Mouse (Mus musculus) retina, embryonic 14.5 days (tissue): ENCODE measurements at regions not wholly inside any gene's neighbourhood (a gene's known extent, or its start where the extent isn't known, plus 50 kb on each side); places are given as distances from the start of the nearest gene placed in this dataset.

Experiments used
- DNase-seq: peaks from one replicate; pipeline ENCODE4 v3.0.0-alpha.2; 2015; ENCODE audit warnings: low spot score

- DNase-seq, result peak; percentile 76
Measured at GRCm38 (mm10) chr17:15194894-15195461, 153.6 kb upstream of the Gm3448 start.

GRCm38 (mm10) chr17:15193831-15194230 lies 152.5 kb upstream of the Gm3448 start:
- DNase-seq, result no peak

GRCm38 (mm10) chr17:15192840-15193239 lies 151.5 kb upstream of the Gm3448 start:
- DNase-seq, result no peak

- DNase-seq, result peak; percentile 82
Measured at GRCm38 (mm10) chr17:15185217-15185616, 143.9 kb upstream of the Gm3448 start.

GRCm38 (mm10) chr17:15183800-15184199 lies 142.5 kb upstream of the Gm3448 start:
- no peak for DNase-seq

GRCm38 (mm10) chr17:15182105-15182504 lies 140.8 kb upstream of the Gm3448 start:
- DNase-seq, result no peak

- no peak for DNase-seq
Measured at GRCm38 (mm10) chr17:15180223-15180860, 139.0 kb upstream of the Gm3448 start.

GRCm38 (mm10) chr17:15179411-15179951 lies 138.1 kb upstream of the Gm3448 start:
- DNase-seq, result peak; percentile 39

- DNase-seq, result no peak
Measured at GRCm38 (mm10) chr17:15177390-15177789, 136.1 kb upstream of the Gm3448 start.

- no peak for DNase-seq
Measured at GRCm38 (mm10) chr17:15174354-15174953, 133.1 kb upstream of the Gm3448 start.

- no peak for DNase-seq
Measured at GRCm38 (mm10) chr17:15167927-15168326, 126.6 kb upstream of the Gm3448 start.

- DNase-seq, result no peak
Measured at GRCm38 (mm10) chr17:15157693-15158333, 116.5 kb upstream of the Gm3448 start.

GRCm38 (mm10) chr17:15152996-15153735 lies 111.8 kb upstream of the Gm3448 start:
- no peak for DNase-seq

- DNase-seq, result no peak
Measured at GRCm38 (mm10) chr17:15152477-15152876, 111.1 kb upstream of the Gm3448 start.

- DNase-seq, result no peak
Measured at GRCm38 (mm10) chr17:15151695-15152094, 110.4 kb upstream of the Gm3448 start.

- no peak for DNase-seq
Measured at GRCm38 (mm10) chr17:15146607-15147006, 105.3 kb upstream of the Gm3448 start.

GRCm38 (mm10) chr17:15145191-15145968 lies 104.0 kb upstream of the Gm3448 start:
- peak; percentile 10 for DNase-seq

GRCm38 (mm10) chr17:15140391-15140790 lies 99.1 kb upstream of the Gm3448 start:
- DNase-seq, result no peak
